Mouse (Mus musculus) yolk sac, embryonic 10.5 days (tissue): ENCODE measurements around the gene D630039A03Rik.
A peak's percentile ranks its signal among the peaks of the same experiment; 100 is the strongest.
"Not testable (repeated sequence)": the region's sequence is repeated elsewhere in the genome, so short reads cannot be mapped to it uniquely, and the experiment has no call there.

Source experiments
- DNase-seq: peaks from one replicate; pipeline ENCODE4 v3.0.0-alpha.2; 2017; ENCODE audit warnings: low spot score

Gene D630039A03Rik

DNA sequence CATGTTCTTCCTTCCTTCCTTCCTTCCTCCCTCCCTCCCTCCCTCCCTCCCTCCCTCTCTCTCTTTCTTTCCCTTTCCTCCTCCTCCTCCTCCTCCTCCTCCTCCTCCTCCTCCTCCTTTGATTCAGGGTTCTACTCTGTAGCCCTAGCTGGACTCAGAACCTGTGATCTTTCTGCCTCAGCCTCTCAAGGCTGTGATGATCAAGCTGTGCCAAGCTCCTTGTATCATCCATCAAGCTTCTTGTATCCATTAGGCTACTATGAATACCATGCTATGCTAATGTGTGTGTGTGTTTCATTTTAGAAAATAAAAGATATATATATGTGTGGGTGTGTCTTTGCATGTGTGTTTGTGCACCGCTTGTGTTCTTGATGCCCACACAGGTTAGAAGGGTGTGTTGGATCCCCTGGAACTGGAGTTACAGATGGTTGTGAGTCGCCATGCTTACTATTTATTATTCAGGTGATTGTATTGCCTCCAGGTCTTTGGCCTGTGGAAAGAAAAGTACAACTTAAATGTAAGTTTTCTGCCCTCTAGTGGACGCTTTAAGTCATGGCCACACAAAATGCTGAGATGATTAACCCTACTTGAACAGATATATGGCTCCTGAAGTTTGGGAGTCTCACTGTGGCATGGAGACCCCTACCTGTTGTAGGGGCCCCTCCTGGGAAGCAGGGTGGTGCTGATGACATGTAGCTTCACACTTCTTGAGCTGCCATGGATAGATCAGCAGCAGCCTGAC is 11.5 kb upstream of the D630039A03Rik start:
- no peak for DNase-seq

DNA sequence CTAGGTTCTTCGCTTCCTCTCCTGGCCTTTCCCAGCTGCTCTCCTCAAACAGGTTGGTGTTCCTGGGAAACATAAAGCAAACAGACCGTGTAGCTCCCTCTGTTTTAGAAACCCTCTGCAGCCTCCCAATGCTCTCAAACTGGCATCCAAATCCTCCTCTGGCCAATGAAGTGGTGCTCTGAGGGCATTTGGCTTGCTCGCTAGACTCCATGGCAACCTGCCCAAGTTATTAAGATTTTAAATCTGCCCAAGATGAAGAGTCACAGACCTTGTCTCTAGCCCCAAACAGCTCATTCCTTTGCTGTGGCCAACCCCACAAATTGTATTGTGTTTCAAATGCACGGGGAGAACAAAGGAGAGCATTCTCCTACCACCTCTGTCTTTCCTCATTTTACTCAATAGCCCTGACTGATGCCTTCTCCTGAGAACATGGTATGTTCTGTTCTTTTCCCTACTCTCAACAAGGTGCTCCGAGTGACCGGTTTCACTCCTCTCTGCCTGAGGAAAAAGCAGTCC is 8.5 kb upstream of the D630039A03Rik start:
- DNase-seq, result no peak

DNA sequence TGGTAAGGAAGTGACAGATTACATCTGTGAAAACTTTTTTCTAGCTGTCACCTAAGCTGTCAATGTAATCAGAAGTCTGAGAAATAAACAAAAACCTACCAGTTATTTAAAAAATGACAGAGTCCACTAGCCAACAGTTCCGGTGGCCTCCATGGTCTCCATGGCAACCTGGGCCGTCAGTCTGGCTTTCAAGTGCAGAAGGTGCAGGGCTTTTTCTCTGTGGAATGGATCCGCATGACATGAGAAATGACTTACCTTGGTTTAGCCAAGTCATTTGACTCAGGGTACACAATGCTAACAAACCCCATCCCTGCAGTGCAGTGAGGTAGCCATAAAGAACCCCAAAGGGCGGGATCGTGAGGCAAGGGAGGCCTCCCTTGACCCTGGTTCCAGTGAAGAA is 6.1 kb upstream of the D630039A03Rik start:
- no peak for DNase-seq

DNA sequence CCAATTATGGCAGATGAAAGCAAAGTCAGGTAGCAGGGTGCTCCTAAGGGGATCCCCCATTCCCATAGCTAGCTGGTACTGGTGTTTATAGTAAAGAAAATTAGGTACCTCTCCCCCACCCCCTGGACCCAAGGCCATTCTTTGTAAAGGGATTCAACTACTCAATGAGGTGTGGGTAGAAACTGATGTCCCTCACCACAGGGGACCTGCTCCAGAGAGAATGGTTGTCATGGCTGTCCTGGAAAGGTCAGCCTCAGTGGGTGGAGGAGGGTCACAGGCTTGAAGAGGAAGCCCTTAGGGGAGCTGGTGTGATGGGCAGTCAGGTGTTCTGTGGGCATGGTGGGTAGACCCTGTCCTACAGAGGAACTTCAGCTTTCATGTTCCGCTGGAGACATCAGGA is 4.4 kb upstream of the D630039A03Rik start:
- no peak for DNase-seq

DNA sequence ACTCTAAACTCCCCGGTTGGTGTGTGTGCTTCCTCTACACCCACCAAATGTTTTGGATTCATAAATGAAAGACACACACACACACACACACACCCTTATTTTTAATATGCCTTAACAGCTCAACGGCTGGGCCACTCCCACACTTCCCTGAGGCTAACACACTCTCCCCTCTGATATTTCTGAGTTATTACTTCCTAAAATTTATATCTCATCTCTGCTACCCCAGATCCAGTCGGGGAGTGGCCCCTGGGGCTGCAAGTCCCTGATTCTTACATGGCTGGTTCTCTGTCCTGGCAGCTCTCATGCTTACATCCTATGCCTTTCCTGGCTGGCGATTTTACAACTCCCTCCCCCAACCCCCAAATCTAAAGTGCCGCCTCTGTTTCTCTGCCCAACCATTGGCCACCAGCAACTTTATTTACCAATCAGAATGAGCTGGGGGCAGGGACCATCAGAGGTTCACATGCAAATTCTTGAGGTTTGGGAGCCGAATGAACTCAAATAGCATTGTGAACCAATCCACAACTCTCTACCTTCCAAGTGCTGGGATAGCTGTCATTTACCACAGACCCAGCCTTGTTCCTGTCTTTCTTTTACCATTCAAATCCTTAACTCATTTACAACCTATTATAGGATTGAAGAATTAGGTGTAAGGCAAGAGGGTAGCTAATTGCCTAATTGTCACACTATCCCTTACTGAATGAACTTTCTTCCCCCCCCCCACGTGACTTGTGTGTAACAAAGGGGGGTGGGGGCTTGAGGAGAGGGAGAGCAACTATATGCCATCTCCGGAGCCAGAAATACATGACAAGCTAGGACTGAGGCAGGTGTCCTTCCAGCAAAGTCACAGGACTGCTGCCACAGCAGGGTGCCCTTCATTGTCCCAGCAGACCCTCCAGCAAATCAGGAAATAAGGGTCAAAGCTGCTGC is 3.7 kb upstream of the D630039A03Rik start:
- no peak for DNase-seq

DNA sequence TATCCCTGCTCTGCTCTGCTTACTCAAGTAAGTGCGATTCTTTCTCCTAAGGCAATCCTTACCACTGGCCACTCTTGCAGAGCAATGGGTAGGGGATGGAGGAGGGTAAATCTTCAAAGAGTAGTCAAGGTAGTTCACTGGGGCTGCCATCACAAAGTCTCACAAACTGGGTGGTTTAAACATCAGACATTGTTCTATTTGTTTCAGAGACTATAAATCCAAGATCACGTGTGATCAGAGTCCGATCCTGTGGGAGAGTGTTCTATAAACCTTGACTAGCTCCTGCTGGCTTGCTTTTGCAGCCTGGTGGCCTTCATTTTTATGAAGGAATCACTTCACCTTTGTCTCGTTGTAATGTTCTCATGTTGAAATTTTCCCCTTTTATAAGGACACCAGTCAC is 614 bp upstream of the D630039A03Rik start:
- DNase-seq, result no peak

DNA sequence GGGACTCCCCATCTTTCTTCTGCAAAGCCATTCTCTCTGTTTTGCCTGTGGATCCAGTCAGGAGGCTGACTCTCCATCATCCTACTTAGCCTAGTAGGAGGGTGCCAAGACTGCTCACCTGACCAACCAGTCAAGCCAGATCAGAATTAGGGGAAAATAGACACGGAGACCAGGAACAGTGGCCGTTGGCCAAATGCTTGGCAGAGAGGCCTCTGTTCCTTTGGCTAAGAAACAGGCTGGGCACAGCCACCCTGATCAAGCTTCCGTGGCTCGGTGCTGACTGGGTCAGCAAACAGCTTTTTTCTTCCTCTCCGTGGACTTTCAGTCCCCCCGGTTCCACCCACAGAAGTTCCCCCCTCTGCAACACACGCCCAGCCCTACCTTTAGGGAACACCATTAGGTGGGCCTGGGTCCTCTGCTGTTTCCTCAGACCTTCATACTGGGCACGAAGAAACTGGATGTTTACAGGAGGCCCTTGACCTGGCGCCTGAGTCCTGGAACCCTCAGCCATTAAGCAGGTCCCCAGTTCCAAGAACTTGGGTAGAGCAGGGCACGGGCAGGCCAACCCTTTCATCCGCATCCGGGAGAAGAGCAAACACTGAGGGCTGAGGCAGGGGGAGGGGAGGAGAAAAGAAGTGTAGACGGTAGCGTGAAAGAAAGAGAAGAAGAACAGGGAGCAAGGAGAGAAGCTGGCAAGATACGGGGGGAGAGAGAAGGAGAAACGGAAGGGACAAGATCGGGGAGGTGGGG is 706 bp downstream of the D630039A03Rik start:
- no peak for DNase-seq

DNA sequence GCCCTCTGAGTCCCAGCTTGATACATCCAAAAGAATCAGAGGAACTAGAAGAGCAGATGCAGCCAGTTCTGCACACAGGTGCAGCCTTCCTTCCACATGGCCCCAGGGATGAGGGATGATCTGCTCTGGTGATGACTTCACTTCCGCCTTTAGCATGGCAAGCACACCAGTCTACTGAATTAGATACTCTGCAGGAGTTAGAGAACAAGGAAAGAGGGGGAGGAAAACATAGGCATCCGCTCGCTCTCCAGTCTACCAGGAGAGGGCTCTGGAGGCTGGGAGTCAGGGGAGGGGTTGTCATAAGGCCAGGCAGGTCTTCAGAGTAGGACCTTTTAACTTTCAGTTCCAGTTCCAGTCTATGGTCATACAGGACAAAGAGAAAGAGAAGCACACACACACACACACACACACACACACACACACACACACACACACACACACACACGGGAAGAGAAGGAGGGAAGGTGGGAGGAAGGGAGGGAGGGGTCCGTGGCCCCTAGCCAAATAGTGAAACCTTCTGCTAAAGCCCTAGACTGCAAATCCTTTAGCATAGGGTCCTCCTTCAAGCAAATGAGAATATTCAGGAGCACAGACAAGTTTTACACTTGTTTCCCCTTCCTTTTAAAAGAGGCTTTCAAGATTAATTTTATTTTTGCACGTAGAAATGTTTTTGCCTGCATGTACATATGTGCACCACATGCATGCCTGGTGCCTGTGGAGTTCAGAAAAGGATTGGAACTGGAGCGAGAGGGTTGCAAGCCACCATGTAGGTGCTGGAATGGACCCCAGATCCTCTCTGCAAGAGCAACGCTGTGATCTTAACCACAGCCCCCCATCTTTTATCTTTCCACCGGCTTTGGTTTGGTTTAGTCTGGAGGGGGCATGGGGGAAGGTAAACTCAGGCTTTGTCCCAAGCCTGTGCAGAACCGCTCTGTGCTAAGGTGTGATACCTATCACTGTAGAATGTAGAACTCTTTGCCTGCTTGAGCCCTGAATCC is 1.6 kb downstream of the D630039A03Rik start:
- no peak for DNase-seq

DNA sequence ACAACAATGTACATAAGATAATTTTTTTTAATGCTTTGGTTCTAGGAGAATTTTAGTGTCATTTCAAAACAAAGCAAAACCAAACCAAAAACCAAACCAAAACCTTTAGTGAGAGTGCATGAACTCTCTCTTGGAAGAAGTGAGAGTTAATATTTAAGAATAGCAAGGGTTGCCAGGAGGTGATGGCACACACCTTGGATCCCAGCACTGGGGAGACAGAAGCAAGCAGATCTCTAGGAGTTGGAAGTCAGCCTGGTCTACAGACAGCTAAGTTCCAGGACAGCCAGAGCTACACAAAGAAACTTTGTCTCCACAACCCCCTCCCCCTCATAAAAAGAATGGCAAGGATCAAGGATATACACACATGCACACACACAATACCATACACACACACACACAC is 3.1 kb downstream of the D630039A03Rik start:
- DNase-seq, result no peak

DNA sequence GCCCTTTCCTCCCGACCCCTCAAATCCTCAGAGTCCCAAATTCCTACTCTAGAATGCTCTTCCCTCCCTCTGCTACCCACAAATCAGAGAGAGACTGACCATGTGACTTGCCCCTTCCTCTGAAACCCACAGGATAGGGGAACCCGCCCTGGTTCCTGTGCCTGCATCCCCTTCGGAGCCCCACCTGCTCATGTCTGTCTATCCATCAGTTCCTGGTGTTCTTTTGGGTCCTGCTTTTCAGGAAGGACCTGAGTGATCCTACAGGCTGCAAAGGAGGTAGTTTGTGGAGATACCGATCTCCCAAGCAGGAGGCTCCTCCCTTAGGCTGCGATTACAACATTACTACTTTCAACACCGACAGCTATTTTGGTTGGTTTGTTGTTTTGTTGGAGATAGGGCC is 7.2 kb downstream of the D630039A03Rik start:
- DNase-seq, result no peak

DNA sequence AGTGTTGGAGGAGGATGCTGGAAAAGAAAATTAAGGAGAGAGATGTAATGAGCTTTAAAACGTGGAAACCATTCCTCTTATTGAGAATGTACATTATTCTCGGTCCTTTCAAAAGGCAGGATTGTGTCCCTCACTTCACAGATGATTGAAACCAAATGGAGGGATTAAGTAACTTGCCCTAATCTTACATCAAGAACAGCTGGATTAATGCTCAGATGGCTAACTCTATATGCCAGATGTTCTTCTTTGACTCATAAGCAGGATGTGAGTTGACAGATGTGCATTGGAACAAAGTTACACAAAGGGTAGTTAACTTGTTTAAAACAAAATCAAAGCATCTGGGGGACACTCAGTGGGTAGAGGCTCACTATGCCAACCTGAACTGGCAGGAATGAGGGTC is 9.4 kb downstream of the D630039A03Rik start:
- no peak for DNase-seq

DNA sequence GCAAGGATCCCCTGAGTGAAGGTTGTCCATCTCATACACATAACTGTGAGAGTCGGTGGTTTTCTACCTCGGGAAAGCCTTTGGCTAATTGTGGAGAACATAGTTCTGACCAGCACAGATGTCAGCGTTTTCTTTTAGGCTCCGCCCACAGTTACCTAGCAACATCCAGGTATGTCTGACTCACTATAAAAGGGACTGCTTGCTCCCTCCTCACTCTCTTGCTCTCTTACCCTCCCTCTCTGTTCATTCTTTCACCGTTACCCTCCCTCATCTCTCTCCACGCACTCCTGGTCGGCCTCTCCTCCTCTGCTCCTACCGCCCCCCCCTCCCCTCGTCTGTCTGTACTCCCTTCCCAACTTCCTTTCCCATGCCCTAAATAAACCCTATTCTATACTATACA is 11.5 kb downstream of the D630039A03Rik start:
- no peak for DNase-seq

DNA sequence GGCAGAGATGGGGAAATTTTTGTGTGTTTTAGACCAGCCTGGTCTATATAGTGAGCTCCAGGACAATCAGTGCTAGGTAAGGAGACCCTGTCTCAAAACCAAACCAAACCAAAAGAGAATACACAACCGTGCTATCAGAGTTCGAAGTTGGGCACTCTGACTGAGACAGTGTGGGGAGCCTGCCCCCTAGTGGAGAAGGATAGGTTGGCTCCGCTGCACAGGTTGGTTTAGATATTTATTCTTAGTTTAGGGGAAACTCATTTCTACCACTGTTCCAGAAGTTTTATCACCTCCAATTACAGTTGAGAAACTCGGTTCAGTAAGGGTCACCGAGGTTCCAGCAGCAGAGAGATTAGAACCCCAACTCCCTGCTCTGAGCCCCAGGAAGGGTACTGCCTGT is 11.9 kb downstream of the D630039A03Rik start:
- DNase-seq, result peak; percentile 28

DNA sequence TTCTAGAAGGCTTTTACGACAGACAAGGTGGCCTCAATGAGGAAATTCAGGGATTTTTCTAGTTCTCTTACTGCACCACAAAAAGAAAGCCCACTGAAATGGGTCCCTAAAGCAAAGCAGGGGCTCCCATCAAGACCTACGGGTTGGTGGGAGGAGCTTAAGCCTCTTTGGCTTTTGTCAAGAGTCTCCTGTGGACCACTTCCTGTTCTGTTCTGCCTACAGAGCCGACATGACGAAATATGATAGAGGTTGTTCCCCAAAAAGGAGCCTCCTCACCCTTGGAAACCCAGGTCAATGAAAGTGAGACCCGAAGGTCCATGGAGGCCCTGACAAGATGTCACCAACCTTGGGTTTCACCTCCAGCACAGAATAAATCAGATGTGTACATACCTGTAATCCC is 13.5 kb downstream of the D630039A03Rik start:
- no peak for DNase-seq

DNA sequence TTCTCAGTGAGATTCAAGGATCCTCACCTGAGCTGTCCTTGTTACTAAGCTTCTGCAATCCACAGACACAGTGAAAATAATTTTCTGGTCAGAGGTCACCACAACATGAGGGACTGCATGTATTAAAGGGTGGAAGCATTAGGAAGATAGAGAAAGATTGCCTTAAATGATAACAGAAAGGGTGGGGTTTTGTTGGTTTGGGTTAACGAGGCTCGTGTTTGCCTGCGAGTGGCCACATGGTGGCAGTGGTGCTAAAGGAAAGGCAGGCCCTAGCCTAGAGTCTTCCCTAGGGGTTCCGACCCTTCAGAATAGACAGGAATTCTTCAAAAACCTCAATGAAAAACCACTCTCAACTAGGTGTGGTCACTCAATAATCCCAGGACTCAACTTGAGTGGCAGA is 14.9 kb downstream of the D630039A03Rik start:
- DNase-seq, result no peak

DNA sequence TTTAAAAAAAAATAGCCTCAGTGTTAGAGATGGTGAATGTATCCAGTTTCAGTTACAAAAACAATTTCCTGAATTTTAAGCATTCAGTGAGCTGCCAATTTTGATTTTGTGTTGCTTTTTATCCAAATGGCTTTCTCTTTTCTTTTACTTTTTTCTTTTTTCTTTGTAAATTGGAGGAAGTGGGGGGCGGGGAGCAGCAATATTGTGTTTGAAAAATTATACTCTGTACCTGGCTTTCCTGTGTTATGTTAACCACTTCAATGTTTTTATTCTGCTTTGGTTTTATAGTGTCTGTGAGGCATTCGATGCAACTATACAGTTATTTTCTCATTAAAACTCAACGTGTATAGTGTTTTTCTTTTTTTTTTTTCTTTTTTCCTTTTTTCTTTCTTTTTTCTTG is 19.5 kb downstream of the D630039A03Rik start:
- no peak for DNase-seq

DNA sequence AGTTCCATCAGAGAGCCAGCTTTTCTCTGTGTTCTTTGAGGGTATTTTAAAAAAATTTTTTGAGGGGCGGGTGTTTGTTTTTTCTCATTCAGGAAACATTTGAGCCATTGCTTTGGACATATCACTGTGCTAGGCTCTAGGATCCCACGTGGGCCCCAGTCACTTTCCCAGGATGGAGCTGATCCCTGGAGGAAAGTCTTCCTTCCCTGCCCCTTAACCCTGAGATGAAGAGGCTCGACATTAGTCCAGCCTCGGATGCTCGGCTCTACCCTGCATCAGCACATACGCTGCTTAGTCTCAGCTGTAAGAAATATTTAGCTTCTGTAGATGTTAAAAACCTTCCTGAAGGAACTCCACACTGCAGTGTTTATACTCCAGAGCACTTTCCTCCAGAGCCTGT is 20.2 kb downstream of the D630039A03Rik start:
- DNase-seq, result no peak

DNA sequence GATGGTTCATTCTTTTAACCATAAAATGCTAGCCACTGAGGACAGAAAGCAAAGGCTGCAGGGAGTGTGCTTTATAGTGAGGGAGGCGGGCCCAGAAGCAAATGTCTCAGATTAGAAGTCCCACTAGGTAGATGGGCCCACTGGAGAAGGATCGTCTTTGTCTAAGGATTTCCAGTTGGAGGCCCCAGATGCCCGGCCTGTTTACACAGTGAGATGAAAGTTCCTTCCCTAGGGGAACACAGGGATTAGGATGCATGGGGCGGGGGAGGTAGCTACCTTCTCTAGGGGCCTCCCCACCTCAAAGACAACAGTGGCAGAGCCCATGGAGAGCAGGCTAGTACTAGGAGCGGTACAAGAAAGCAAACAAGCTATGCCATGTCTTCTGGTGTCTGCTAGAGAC is 21.0 kb downstream of the D630039A03Rik start:
- no peak for DNase-seq

DNA sequence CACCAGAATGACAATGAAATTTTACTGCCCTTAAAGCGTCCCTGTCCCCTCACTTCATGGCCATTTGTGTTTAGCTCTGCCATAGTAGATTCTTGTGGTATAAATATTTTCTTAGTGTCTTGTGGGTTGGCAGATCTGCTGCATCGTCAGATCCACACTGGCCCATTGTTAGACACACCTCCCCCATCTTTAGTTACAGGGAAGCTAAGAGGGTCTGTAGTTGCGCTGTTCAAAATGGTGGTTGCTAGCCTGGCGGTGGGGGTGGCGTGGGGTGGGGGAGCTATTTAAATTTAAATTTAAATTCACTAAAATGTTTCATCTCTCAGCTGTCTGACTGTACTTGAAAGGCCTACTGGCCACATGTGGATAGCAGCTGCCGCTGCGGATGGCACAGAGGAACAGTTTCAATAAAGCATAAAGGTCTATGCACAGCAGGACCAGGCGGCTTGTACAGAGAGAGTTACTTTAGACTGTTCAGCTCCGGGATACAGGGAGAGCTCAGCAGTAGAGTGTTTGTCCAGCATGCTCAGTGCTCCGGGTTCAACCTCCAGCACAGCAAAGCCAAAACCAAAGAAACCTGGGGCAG is 24.0 kb downstream of the D630039A03Rik start:
- DNase-seq, result no peak

DNA sequence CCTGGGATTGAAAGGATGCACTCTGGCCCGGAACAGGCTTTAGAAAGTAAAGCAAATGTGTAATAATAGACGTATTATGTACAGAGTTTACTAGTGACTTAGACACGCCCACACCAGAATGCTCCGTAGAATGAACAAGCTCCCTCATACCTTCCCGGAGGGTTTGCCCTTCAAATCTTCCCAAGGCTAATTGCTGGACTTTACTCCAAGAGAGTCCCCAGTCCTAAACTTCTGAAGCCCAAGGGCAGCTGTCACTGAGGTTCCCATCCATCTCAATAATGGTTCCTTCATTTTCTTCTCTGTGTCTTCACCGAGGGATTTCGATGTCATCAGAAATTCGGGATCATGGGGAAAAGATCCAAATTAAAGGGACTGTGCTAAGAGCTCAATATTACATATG is 26.3 kb downstream of the D630039A03Rik start:
- no peak for DNase-seq

DNA sequence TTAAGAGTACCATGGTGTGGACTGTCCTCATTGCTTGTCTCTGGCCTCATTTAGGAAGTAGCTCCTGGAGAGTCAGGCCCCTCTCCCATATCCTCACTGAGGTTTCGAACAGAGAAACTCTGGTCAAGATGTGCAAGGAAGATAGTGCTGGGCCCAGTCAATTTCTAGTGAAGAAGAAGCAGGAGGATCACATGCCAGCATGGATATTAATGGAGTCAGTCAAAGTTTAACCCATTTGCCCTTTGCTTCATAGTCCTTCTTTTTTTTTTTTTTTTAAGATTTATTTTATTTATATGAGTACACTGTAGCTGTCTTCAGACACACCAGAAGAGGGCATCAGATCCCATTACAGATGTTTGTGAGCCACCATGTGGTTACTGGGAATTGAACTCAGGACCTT is 27.1 kb downstream of the D630039A03Rik start:
- DNase-seq, result not testable (repeated sequence)
